Mouse (Mus musculus): ENCODE measurements around the gene Clec2g.
A peak's percentile ranks its signal among the peaks of the same experiment; 100 is the strongest.
"Not testable (repeated sequence)": the region's sequence is repeated elsewhere in the genome, so short reads cannot be mapped to it uniquely, and the experiment has no call there.

The Clec2g gene

GRCm38 (mm10) chr6:128934081-128934480, at the start of gene Clec2g:
Gene Clec2g (plus strand): TSS chr6:128934381.
- DNase-seq (ENCODE audit: low spot score in 2 of 2): not testable (repeated sequence)

GRCm38 (mm10) chr6:128887091-128887790, 46.9 kb upstream of the Clec2g start, which contains the start of gene Clec2i:
Gene Clec2i (plus strand): TSS chr6:128887588.
- peak; percentile 85 to 89 for DNase-seq (ENCODE audit: low spot score in 2 of 2)

- peak; percentile 76 to 83 for DNase-seq (ENCODE audit: low spot score in 2 of 2)
These were observed 45.3 kb upstream of the Clec2g start for GRCm38 (mm10) chr6:128888834-128889233.

DNA sequence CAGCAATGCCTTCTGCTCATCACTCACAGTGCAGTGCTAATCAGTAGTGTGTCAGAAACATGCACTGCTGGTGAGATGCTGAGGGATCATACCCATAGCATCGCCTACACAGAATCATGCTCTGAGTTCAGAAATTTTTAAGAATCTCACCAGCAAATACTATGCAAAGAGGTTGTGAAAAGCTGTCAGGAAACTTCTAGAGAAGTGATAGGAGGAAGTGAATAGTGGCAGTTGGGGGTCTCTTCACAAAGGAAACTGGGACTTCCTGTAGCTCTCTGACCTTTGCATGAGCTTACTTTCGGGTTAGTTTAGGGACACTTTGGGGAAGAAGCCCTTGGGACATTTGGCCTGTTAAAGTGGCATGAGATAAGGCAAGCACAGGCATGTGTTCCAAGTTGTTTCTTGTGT, 43.2 kb upstream of the Clec2g start, which contains the start of gene BC035044:
Gene BC035044 (minus strand): TSS at position 179 of the 408 bp plus-strand sequence.
- DNase-seq (ENCODE audit: low spot score in 2 of 2): peak; percentile 76 to 84

DNA sequence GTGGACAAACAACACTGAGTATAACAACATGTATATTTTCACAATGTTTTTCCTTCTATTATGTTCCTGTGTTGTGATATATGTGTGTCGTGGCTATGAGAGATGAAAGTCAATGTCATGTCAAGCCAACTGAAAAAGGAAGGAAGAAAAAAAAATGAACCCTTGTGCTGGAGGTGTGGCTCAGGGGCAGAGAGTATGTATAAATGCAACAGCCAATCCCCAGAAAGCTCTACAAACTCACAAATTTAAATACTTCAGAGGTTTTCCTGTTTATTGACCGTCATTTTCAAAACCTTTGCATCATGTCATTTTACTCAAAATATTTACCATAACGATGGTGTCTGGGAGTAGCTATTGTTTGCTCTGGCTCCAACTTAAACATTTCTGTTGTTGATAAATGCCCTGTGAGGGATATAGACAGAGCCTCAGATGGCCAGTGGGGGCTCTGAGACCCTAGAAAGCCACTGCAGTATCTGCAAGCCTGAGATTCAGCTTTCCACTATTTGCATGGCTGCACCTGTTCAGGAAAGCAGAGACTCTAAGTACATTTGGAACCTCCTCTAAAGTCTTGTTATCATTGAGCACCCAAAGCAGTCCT, 38.7 kb upstream of the Clec2g start:
- DNase-seq (ENCODE audit: low spot score in 2 of 2): no peak

DNA sequence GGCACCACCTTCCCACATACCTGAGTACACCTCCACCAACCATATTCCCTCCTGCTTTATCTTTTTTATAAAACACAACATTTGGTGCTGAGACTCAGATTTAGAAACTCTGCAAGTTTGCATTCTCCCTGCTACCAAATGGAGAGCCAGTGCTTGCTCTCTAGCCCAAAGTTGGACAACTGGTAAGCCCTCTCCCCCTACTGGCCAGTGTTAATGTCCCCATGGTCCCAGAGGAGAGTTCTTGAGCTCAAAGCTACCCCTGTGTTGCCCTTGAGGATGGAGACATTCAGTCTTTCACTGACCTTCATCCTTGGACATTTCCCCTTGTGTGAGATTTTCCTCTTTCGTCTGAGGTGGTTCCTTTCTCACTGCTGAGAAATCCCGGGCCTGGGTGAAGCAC, 34.1 kb upstream of the Clec2g start:
- DNase-seq (ENCODE audit: low spot score in 2 of 2): no peak

DNA sequence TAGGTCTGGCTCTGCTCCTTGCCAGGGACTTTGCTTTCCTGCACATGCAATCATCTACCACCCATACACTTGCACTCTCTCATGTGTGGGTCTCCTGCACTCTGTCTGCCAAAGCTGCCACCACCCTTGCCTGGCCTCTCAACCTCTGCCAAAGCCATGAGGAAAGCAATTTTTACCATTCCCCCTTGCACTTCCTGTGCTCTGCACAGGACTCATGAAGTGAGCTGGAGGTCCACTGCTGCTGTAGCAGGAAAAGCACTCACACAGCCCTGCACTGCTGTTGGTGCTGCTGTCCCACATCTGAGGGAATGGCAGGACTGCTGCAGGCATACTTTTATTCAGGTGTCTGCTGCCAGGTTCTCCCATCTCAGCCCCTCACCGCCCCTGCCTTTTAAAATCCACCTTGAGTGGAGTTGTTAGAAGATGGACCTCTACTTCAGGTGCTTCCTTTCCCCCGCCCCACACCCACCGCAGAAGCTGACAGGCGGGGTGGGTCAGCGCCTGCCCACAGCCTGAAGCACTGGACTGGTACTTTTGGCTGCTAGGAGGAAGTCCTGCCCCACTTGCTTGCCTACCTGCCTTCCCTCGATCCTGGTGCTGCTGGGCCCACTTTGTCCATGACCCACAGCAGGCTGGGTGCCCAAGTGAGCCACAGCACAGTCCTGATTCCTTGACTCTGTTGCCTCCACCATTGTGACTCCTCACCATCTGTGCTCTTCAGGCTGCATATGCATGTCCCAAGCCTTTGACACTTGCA, 33.2 kb upstream of the Clec2g start:
- not testable (repeated sequence) for DNase-seq (ENCODE audit: low spot score in 2 of 2)

- no peak for DNase-seq (ENCODE audit: low spot score in 2 of 2)
These were observed 20.5 kb upstream of the Clec2g start for GRCm38 (mm10) chr6:128913598-128914254.

DNA sequence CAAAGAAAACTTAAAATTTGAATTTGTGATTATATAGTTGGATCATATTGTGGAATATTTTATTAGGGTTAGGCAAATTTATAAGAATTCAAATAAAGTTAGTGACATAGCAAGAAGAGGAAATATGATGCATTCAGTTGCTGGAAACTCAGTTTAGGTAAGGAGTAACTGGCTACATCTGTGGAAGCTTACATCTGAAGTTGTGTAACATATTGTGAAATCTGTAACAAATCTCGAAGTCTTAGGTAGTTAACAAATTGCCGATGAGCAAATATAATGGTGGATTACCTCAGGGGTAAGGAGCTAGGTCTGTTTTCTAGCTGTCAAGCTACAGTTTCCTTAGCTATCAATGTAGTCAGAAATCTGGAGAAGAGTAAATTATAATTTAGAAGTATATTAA, 16.9 kb upstream of the Clec2g start:
- DNase-seq (ENCODE audit: low spot score in 2 of 2): no peak

DNA sequence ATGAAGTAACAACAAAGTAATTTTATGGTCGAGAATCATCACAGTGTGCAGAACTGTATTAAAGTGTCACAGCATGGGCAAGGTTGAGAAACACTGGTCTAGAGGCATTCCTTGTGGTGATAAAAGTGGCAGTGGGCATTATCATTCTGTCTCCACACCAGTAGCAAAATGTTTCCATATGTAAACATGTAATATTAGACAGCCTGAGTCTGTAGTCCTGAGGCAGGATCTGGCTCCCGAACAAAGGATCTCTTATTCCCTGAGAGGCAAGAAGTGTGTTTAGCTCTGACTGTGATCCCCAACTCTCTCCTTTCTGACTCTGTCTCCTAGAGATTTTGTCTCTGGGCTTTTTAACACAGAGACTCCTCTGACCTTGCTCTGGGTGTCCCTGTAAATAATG, 1.1 kb upstream of the Clec2g start:
- DNase-seq (ENCODE audit: low spot score in 2 of 2): no peak

DNA sequence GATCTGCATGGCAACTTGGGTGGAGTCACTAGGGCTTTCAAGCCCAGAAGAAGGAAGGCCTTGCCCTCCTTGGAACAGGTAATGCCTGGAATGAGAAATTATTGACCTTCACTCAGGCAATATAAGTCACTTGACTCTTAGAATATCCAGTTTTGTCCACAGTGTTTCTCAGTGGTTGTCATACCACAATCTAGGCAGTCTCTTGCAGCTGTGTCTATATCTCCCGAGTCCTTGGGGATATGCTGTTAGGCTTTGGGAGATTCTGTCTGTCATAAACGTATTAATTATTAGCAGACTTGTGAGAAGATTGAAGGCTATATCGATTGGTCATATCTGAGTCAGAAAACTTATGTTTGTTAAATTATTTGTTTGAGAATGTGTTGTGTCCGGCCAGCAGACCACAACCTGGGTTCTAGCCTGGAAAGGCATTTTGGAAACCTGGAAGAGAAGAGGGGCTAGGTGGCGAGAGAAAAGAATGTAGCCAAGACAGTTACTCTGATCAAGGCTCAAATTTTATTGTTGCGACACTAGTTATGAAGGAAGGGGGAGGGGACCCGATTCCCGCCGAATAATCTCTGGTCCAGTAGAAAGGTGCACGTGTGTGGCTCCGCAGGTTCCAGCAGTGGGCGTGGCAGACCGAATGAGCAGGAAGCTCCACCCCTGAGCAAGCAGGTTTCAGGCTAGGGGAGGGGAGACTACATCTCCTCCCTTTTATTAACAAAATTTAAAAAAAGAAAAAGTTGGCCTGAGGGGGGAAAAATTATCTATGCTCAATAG, 1.9 kb downstream of the Clec2g start:
- DNase-seq (ENCODE audit: low spot score in 2 of 2): not testable (repeated sequence)

- no peak for DNase-seq (ENCODE audit: low spot score in 2 of 2)
These were observed 7.7 kb downstream of the Clec2g start for GRCm38 (mm10) chr6:128941646-128942421.

GRCm38 (mm10) chr6:128945564-128945963, 11.4 kb downstream of the Clec2g start:
- peak in 1 of 2 experiments; percentile 28 for DNase-seq (ENCODE audit: low spot score in 2 of 2)

GRCm38 (mm10) chr6:128961110-128961509, 26.9 kb downstream of the Clec2g start:
- DNase-seq (ENCODE audit: low spot score in 2 of 2): no peak

DNA sequence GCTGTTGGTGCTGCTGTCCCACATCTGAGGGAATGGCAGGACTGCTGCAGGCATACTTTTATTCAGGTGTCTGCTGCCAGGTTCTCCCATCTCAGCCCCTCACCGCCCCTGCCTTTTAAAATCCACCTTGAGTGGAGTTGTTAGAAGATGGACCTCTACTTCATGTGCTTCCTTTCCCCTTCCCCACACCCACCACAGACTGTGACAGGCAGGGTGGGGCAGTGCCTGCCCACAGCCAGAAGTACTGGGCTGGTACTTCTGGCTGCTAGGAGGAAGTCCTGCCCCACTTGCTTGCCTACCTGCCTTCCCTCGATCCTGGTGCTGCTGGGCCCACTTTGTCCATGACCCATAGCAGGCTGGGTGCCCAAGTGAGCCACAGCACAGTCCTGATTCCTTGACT, 27.9 kb downstream of the Clec2g start:
- DNase-seq (ENCODE audit: low spot score in 2 of 2): not testable (repeated sequence)

DNA sequence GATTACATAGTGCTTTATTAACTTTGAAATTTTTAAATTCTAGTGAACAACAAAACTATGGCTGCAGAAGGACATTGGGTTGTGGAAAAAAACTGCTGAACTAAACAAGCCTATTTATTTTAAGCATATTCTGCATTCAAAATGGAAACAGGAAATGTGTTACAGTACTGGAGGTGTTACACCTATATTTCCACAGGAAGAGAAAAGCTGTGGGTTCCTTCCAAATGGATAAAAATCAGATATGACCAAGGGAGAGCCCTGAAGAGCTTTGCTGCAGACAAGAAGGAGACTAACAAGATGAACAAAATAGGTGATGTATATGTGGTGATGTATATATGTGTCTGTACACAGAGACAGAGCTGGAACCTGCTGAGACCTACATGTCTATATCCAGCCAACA, 30.3 kb downstream of the Clec2g start:
- no peak for DNase-seq (ENCODE audit: low spot score in 2 of 2)

GRCm38 (mm10) chr6:128968463-128968862, 34.3 kb downstream of the Clec2g start:
- peak; percentile 33 to 42 for DNase-seq (ENCODE audit: low spot score in 2 of 2)

DNA sequence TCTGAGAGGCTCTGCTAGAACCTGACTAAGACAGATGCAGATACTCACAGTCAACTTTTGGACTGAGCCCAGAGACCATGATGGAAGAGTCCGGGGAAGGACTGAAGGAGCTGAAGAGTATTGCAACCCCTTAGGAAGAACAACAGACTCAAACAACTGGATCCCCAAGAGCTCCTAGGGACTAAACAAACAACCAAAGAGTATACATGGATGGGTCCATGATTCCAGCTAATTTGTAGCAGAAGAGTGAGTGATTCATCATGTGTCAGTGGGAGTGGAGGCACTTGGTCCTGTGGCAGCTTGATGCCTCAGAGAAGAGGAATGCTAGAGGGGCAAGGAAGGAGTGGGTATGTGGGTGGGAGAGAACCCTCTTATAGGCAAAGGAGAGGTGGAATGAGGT, 35.6 kb downstream of the Clec2g start:
- DNase-seq (ENCODE audit: low spot score in 2 of 2): no peak

- DNase-seq (ENCODE audit: low spot score in 2 of 2): not testable (repeated sequence)
These were observed 36.6 kb downstream of the Clec2g start for GRCm38 (mm10) chr6:128970508-128971393.

Measured in spleen, postnatal 36 days (tissue).